In genomic region chr6:90428380-90428974, GRCm38 (mm10) we compare ENCODE assay signal across 8 mouse cellular contexts. TPM values are rescaled to one million over a fixed set of nuclear protein-coding genes. Genes with fewer than 3 reads are reported as not detected.
DNase-seq lines count a peak whose midpoint lies in the region; ATAC-seq and TF ChIP-seq lines count a peak whose summit lies in the region.

Gene Cfap100 (minus strand): TSS chr6:90428797.

- peaks cover 0 to 6% of the 10 kb centered on the region in 2 experiments; a peak in 1 of 4 replicates for H3K4me1 ChIP-seq in CH12.LX (ENCODE audit: control insufficient read depth in 1 of 2, insufficient read depth in 2 of 2)
- peaks cover 7% of the 10 kb centered on the region; the same call in 1 of the 2 replicates for H3K4me1 ChIP-seq in heart, embryonic 12.5 days (replicated peaks)
- H3K4me1 ChIP-seq in kidney, embryonic 15.5 days = peaks cover 13% of the 10 kb centered on the region
- peaks cover 10% of the 10 kb centered on the region; the same call in 1 of the 2 replicates for H3K4me1 ChIP-seq in limb, embryonic 15.5 days
- peaks cover 4% of the 10 kb centered on the region; the same call in 1 of the 2 replicates for H3K4me1 ChIP-seq in midbrain, embryonic 16.5 days (ENCODE audit: control insufficient read depth, insufficient read depth, low read length)
- peaks cover 5% of the 10 kb centered on the region for H3K4me1 ChIP-seq in testis, adult 2 months (ENCODE audit: control insufficient read depth, insufficient read depth, low read length)

- dilution Hi-C loops in CH12.LX (cut with MboI; ENCODE audit: extremely low pct_ligation_motif_present, extremely low pct_unique_long_range_greater_than_20kb, low sequenced_read_pairs) = no loop called here

- under 1% methylated on average over 31 of the region's 31 CpGs for WGBS in heart, embryonic 12.5 days
- under 1% methylated on average over 31 of the region's 31 CpGs for WGBS in kidney, embryonic 15.5 days
- under 1% methylated on average over 31 of the region's 31 CpGs for WGBS in limb, embryonic 15.5 days
- under 1% methylated on average over 31 of the region's 31 CpGs for WGBS in midbrain, embryonic 16.5 days

- H3K4me3 ChIP-seq in CH12.LX (replicated peaks in 1 of 3; ENCODE audit: low read depth in 2 of 3, low read length in 2 of 3, poor library complexity in 1 of 3) = no peak within 1 kb of the TSS
- peak within 1 kb of the TSS; percentile 46 for H3K4me3 ChIP-seq in heart, embryonic 12.5 days
- peak within 1 kb of the TSS; percentile 45 for H3K4me3 ChIP-seq in kidney, embryonic 15.5 days (replicated peaks)
- H3K4me3 ChIP-seq in limb, embryonic 15.5 days = peak within 1 kb of the TSS; percentile 38
- peak within 1 kb of the TSS; percentile 37 for H3K4me3 ChIP-seq in midbrain, embryonic 16.5 days (ENCODE audit: low read depth, low read length)
- H3K4me3 ChIP-seq in testis, adult 2 months (ENCODE audit: control insufficient read depth, low read depth, low read length) = peak within 1 kb of the TSS; percentile 89

- in situ Hi-C loops in CH12.LX (cut with MboI; ENCODE audit: low pct_ligation_motif_present, low pct_unique_long_range_greater_than_20kb, low sequenced_read_pairs) = no loop called here

- ATAC-seq in heart, embryonic 12.5 days (ENCODE audit: insufficient number of reproducible peaks, low FRiP score) = peak; percentile 65
- ATAC-seq in kidney, embryonic 15.5 days (replicated peaks; ENCODE audit: low FRiP score) = peak; percentile 87
- ATAC-seq in limb, embryonic 15.5 days (ENCODE audit: insufficient number of reproducible peaks, low FRiP score, low TSS enrichment, low read depth) = peak; percentile 50
- peak; percentile 90 for ATAC-seq in midbrain, embryonic 16.5 days

- peak; percentile 15 for TF ChIP-seq RAD21 in CH12.LX (IDR thresholded peaks at IDR 0.05; ENCODE audit: low read depth, low read length)

- no peak within 1 kb of the TSS for H3K9ac ChIP-seq in CH12.LX (ENCODE audit: insufficient read depth, low read depth)
- peak within 1 kb of the TSS; percentile 72 for H3K9ac ChIP-seq in heart, embryonic 12.5 days
- H3K9ac ChIP-seq in kidney, embryonic 15.5 days = peak within 1 kb of the TSS; percentile 45
- peak within 1 kb of the TSS; percentile 18; the same call in 1 of the 2 replicates for H3K9ac ChIP-seq in limb, embryonic 15.5 days
- H3K9ac ChIP-seq in midbrain, embryonic 16.5 days (ENCODE audit: low read depth, low read length) = peak within 1 kb of the TSS; percentile 57

- TF ChIP-seq POLR2A in CH12.LX (IDR thresholded peaks at IDR 0.05; ENCODE audit: low read depth, low read length) = no peak
- TF ChIP-seq POLR2A in brain, embryonic 14.5 days (IDR thresholded peaks at IDR 0.05; ENCODE audit: borderline replicate concordance, extremely low read depth, insufficient read depth, insufficient read length, poor library complexity, severe bottlenecking) = no peak
- TF ChIP-seq POLR2A in testis, adult 2 months (IDR thresholded peaks at IDR 0.05; ENCODE audit: control insufficient read depth, low read depth, low read length) = peak; percentile 64; the same call in 1 of the 2 replicates

- no peaks in the 10 kb centered on the region for H3K79me2 ChIP-seq in CH12.LX (replicated peaks; ENCODE audit: control insufficient read depth, extremely low read depth, insufficient read depth, poor library complexity, severe bottlenecking)

- no peak within 1 kb of the TSS for H3K27ac ChIP-seq in CH12.LX (ENCODE audit: insufficient read depth, low read depth)
- H3K27ac ChIP-seq in heart, embryonic 12.5 days (ENCODE audit: poor library complexity, severe bottlenecking) = no peak within 1 kb of the TSS
- H3K27ac ChIP-seq in kidney, embryonic 15.5 days = no peak within 1 kb of the TSS
- H3K27ac ChIP-seq in limb, embryonic 15.5 days = no peak within 1 kb of the TSS
- peak within 1 kb of the TSS; percentile 51 for H3K27ac ChIP-seq in midbrain, embryonic 16.5 days (ENCODE audit: low read length)
- peak within 1 kb of the TSS; percentile 75 for H3K27ac ChIP-seq in testis, adult 2 months (ENCODE audit: control insufficient read depth, insufficient read depth, low read depth, low read length)

- H3K9me3 ChIP-seq in CH12.LX (replicated peaks; ENCODE audit: low read length) = no peaks in the 10 kb centered on the region
- no peaks in the 10 kb centered on the region for H3K9me3 ChIP-seq in heart, embryonic 12.5 days (replicated peaks)
- H3K9me3 ChIP-seq in kidney, embryonic 15.5 days (replicated peaks) = no peaks in the 10 kb centered on the region
- no peaks in the 10 kb centered on the region for H3K9me3 ChIP-seq in limb, embryonic 15.5 days
- no peaks in the 10 kb centered on the region for H3K9me3 ChIP-seq in midbrain, embryonic 16.5 days (replicated peaks; ENCODE audit: control insufficient read depth, low read length, poor library complexity, severe bottlenecking)

- TF ChIP-seq CTCF in CH12.LX (conservative IDR thresholded peaks at IDR 0.05 in 1 of 2, IDR thresholded peaks at IDR 0.05 in 1 of 2; ENCODE audit: low read depth in 2 of 2, low read length in 2 of 2) = peak in 1 of 2 experiments; percentile 46; a peak in 2 of 4 replicates
- peak; percentile 75; the same call in 1 of the 2 replicates for TF ChIP-seq CTCF in brain, embryonic 14.5 days (IDR thresholded peaks at IDR 0.05; ENCODE audit: borderline replicate concordance, extremely low read depth, insufficient read depth, insufficient read length)
- TF ChIP-seq CTCF in testis, adult 2 months (IDR thresholded peaks at IDR 0.05; ENCODE audit: control insufficient read depth, insufficient read depth, insufficient replicate concordance, low read depth, low read length) = peak; percentile 65; the same call in 1 of the 2 replicates

- peaks cover 87% of the 10 kb centered on the region for H3K27me3 ChIP-seq in CH12.LX (replicated peaks)
- peaks cover 20% of the 10 kb centered on the region for H3K27me3 ChIP-seq in heart, embryonic 12.5 days (replicated peaks)
- peaks cover 19% of the 10 kb centered on the region for H3K27me3 ChIP-seq in kidney, embryonic 15.5 days
- peaks cover 16% of the 10 kb centered on the region for H3K27me3 ChIP-seq in limb, embryonic 15.5 days
- H3K27me3 ChIP-seq in midbrain, embryonic 16.5 days (ENCODE audit: control insufficient read depth, insufficient read depth, low read depth, low read length) = no peaks in the 10 kb centered on the region
- H3K27me3 ChIP-seq in testis, adult 2 months (ENCODE audit: control insufficient read depth, insufficient read depth, low read length) = peaks cover 2% of the 10 kb centered on the region

- DNase-seq in CH12.LX (ENCODE audit: extremely low read depth) = no peak
- DNase-seq in brain, embryonic 14.5 days (ENCODE audit: low read depth) = peak; percentile 88
- peak; percentile 44 for DNase-seq in fibroblast of lung, adult 2 months (ENCODE audit: low read depth)

- no peaks in the 10 kb centered on the region for H3K36me3 ChIP-seq in CH12.LX (replicated peaks in 1 of 2; ENCODE audit: control insufficient read depth in 1 of 2, insufficient read depth in 1 of 2, low read length in 1 of 2)
- H3K36me3 ChIP-seq in heart, embryonic 12.5 days = no peaks in the 10 kb centered on the region
- no peaks in the 10 kb centered on the region for H3K36me3 ChIP-seq in kidney, embryonic 15.5 days
- H3K36me3 ChIP-seq in limb, embryonic 15.5 days = no peaks in the 10 kb centered on the region
- H3K36me3 ChIP-seq in midbrain, embryonic 16.5 days (ENCODE audit: control insufficient read depth, insufficient read depth, low read length) = no peaks in the 10 kb centered on the region
- H3K36me3 ChIP-seq in testis, adult 2 months (ENCODE audit: control insufficient read depth, insufficient read depth, low read length) = no peaks in the 10 kb centered on the region

- no peak within 1 kb of the TSS for H3K4me2 ChIP-seq in CH12.LX (ENCODE audit: insufficient read depth, low read depth, poor library complexity, severe bottlenecking)
- H3K4me2 ChIP-seq in heart, embryonic 12.5 days = peak within 1 kb of the TSS; percentile 85
- H3K4me2 ChIP-seq in kidney, embryonic 15.5 days = peak within 1 kb of the TSS; percentile 87
- peak within 1 kb of the TSS; percentile 76 for H3K4me2 ChIP-seq in limb, embryonic 15.5 days
- peak within 1 kb of the TSS; percentile 68 for H3K4me2 ChIP-seq in midbrain, embryonic 16.5 days (ENCODE audit: low read length)

- no peak for TF ChIP-seq EP300 in CH12.LX (IDR thresholded peaks at IDR 0.05; ENCODE audit: low read length)

TF ChIP-seq in CH12.LX, 34 proteins besides CTCF, POLR2A, EP300 and RAD21:
- TF ChIP-seq MXI1 (IDR thresholded peaks at IDR 0.05; ENCODE audit: low read depth, low read length) (no peak), NELFE (IDR thresholded peaks at IDR 0.05; ENCODE audit: low read depth, low read length) (no peak), SMC3 (IDR thresholded peaks at IDR 0.05; ENCODE audit: low read depth, low read length) (0 out of 2 replicates have a peak, but pooled peaks have one; percentile 5), POLR2AphosphoS2 (IDR thresholded peaks at IDR 0.05; ENCODE audit: low read depth, low read length) (no peak), ZNF384 (IDR thresholded peaks at IDR 0.05; ENCODE audit: low read depth, low read length) (no peak)

RNA-seq across cellular contexts. Expression of gene Cfap100, which starts in this region (rescaled TPM):
- total RNA-seq in CH12.LX (2012; rRNA removed) = not detected in 2 replicates
- total RNA-seq in CH12.LX (2014; rRNA removed) = not detected in 2 replicates
- polyA plus RNA-seq in CH12.LX (2012; ENCODE audit: insufficient read length, low read depth) = 0.10 TPM in 1 of 2 replicates, not detected in the other
- polyA plus RNA-seq in brain, embryonic 14.5 days (2012; rRNA removed) = 10.1 and 12.7 TPM in 2 replicates
- polyA plus RNA-seq in heart, embryonic 12.5 days (2016; fragmentation: Nextera tagmentation; extraction: Ambion mirVana) = 0.08 and 0.12 TPM in 2 replicates
- 0.30 and 0.58 TPM in 2 replicates for polyA plus RNA-seq in kidney, embryonic 15.5 days (2015; fragmentation: Nextera tagmentation; extraction: Ambion mirVana)
- 0.44 and 1.0 TPM in 2 replicates for polyA plus RNA-seq in limb, embryonic 15.5 days (2015; fragmentation: Nextera tagmentation; extraction: Ambion mirVana)
- 8.4 TPM in 2 replicates for polyA plus RNA-seq in midbrain, embryonic 16.5 days (2015; fragmentation: Nextera tagmentation; extraction: Ambion mirVana)
- polyA plus RNA-seq in testis, adult 2 months (2012; rRNA removed) = 51.7 and 65.0 TPM in 2 replicates

Comparison
In these comparisons a context has a peak if more than half of its experiments do, and no peak if none do; other contexts are left out.
1. Peak in ATAC-seq, H3K4me3 ChIP-seq, H3K9ac ChIP-seq and H3K4me2 ChIP-seq in heart, embryonic 12.5 days; RNA of the gene not detected or under 1 TPM.
2. Peak in ATAC-seq, H3K4me3 ChIP-seq, H3K9ac ChIP-seq and H3K4me2 ChIP-seq in kidney, embryonic 15.5 days; RNA of the gene not detected or under 1 TPM.
3. H3K27ac ChIP-seq: peak in midbrain, embryonic 16.5 days (single experiment) and testis, adult 2 months (single experiment); none in CH12.LX (single experiment), heart, embryonic 12.5 days (single experiment), kidney, embryonic 15.5 days (single experiment) and limb, embryonic 15.5 days (single experiment).
4. H3K4me3 ChIP-seq: peak in limb, embryonic 15.5 days (single experiment), midbrain, embryonic 16.5 days (single experiment) and testis, adult 2 months (single experiment); none in CH12.LX (0 of 3).
5. Peak in every context shown above with its lines, with median percentiles within 50 percentile points of each other: ATAC-seq.